In the genomic region with DNA sequence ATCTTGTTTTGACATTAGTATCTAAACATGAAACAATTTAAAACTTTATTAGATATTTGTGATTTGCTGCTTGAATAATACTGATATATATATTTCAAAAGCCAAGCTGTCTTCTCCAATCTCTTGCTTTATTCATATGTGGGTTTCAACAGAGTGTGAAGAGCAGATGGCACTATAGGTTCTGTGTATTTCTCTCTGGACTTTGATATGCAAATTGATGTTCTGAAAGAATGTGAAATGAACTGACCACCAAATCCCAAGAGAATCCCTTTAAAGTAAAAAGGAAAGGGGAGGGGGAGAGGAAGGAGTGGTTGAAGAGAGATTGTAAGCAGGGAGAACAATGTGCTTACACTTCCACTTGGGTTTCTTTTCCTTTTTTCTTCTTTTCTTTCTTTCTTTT, we compare ENCODE assay signal across 25 mouse cellular contexts.
DNase-seq lines count a peak whose midpoint lies in the region; ATAC-seq and TF ChIP-seq lines count a peak whose summit lies in the region.
"Had no signal": no experiment of that assay in that cellular context is flagged by ENCODE, and none has a peak within 500 bp of the region (broad histone marks: within the 10 kb centered on the region; RNA-seq: fewer than 3 reads in every experiment).

No protein-coding gene starts in this region.

- H3K27ac ChIP-seq in forebrain, embryonic 14.5 days (ENCODE audit: low read depth, low read length): no peak overlapping the region
- H3K27ac ChIP-seq in forebrain, embryonic 13.5 days: no peak overlapping the region
- no peak overlapping the region for H3K27ac ChIP-seq in midbrain, embryonic 11.5 days (ENCODE audit: low read depth, low read length)
- H3K27ac ChIP-seq in midbrain, postnatal 0 days (ENCODE audit: low read depth, low read length): no peak overlapping the region
- no peak overlapping the region for H3K27ac ChIP-seq in midbrain, embryonic 14.5 days (replicated peaks; ENCODE audit: low read depth, low read length)
- H3K27ac ChIP-seq in midbrain, embryonic 16.5 days (ENCODE audit: low read length): no peak overlapping the region
- H3K27ac ChIP-seq: forebrain, embryonic 15.5 days; heart, adult 2 months; heart, embryonic 10.5 days; heart, embryonic 13.5 days; hindbrain, embryonic 14.5 days had no signal

- H3K9me3 ChIP-seq in forebrain, embryonic 14.5 days (replicated peaks; ENCODE audit: control insufficient read depth, low read length): no peaks in the 10 kb centered on the region
- no peaks in the 10 kb centered on the region for H3K9me3 ChIP-seq in forebrain, embryonic 13.5 days (replicated peaks)
- no peaks in the 10 kb centered on the region for H3K9me3 ChIP-seq in midbrain, embryonic 11.5 days (ENCODE audit: control insufficient read depth, low read length)
- no peaks in the 10 kb centered on the region for H3K9me3 ChIP-seq in midbrain, postnatal 0 days (ENCODE audit: low read length)
- H3K9me3 ChIP-seq in midbrain, embryonic 14.5 days (ENCODE audit: control insufficient read depth, low read length): no peaks in the 10 kb centered on the region
- no peaks in the 10 kb centered on the region for H3K9me3 ChIP-seq in midbrain, embryonic 16.5 days (replicated peaks; ENCODE audit: control insufficient read depth, low read length, poor library complexity, severe bottlenecking)
- H3K9me3 ChIP-seq: forebrain, embryonic 15.5 days; heart, embryonic 10.5 days; heart, embryonic 13.5 days had no signal

- no peak overlapping the region for H3K4me3 ChIP-seq in forebrain, embryonic 14.5 days (ENCODE audit: low read depth, low read length)
- H3K4me3 ChIP-seq in forebrain, embryonic 13.5 days: no peak overlapping the region
- H3K4me3 ChIP-seq in midbrain, embryonic 11.5 days (ENCODE audit: low read depth, low read length): no peak overlapping the region
- no peak overlapping the region for H3K4me3 ChIP-seq in midbrain, postnatal 0 days (ENCODE audit: low read depth, low read length)
- no peak overlapping the region for H3K4me3 ChIP-seq in midbrain, embryonic 14.5 days (replicated peaks; ENCODE audit: low read depth, low read length)
- no peak overlapping the region for H3K4me3 ChIP-seq in midbrain, embryonic 16.5 days (ENCODE audit: low read depth, low read length)
- H3K4me3 ChIP-seq: forebrain, embryonic 15.5 days; heart, adult 2 months; heart, embryonic 10.5 days; heart, embryonic 13.5 days had no signal

- no peaks in the 10 kb centered on the region for H3K4me1 ChIP-seq in forebrain, embryonic 14.5 days (ENCODE audit: control insufficient read depth, insufficient read depth, low read length)
- no peaks in the 10 kb centered on the region for H3K4me1 ChIP-seq in forebrain, embryonic 13.5 days
- no peaks in the 10 kb centered on the region for H3K4me1 ChIP-seq in midbrain, embryonic 11.5 days (ENCODE audit: control insufficient read depth, insufficient read depth, low read length)
- 0 out of 2 replicates have a peak, but pooled peaks cover 3% of the 10 kb centered on the region for H3K4me1 ChIP-seq in midbrain, postnatal 0 days (ENCODE audit: insufficient read depth, low read length)
- H3K4me1 ChIP-seq in midbrain, embryonic 14.5 days (ENCODE audit: control insufficient read depth, insufficient read depth, low read length): 0 out of 2 replicates have a peak, but pooled peaks cover 3% of the 10 kb centered on the region
- no peaks in the 10 kb centered on the region for H3K4me1 ChIP-seq in midbrain, embryonic 16.5 days (ENCODE audit: control insufficient read depth, insufficient read depth, low read length)
- H3K4me1 ChIP-seq: forebrain, embryonic 15.5 days; heart, embryonic 10.5 days; heart, embryonic 13.5 days had no signal

- peak; percentile 37; the same call in 1 of the 2 replicates for ATAC-seq in forebrain, embryonic 14.5 days
- ATAC-seq in forebrain, embryonic 13.5 days: no peak
- peak; percentile 83 for ATAC-seq in midbrain, embryonic 11.5 days (ENCODE audit: low FRiP score)
- ATAC-seq in midbrain, postnatal 0 days (ENCODE audit: low FRiP score): no peak
- peak; percentile 41; the same call in 1 of the 2 replicates for ATAC-seq in midbrain, embryonic 14.5 days (ENCODE audit: low FRiP score, low TSS enrichment)
- ATAC-seq in midbrain, embryonic 16.5 days: no peak
- ATAC-seq: activated CD4-positive, CD25-positive, alpha-beta regulatory T cell, adult 4 months; forebrain, embryonic 15.5 days; intestine, postnatal 0 days had no signal

- H3K4me2 ChIP-seq in forebrain, embryonic 14.5 days (ENCODE audit: low read length): no peak overlapping the region
- no peak overlapping the region for H3K4me2 ChIP-seq in forebrain, embryonic 13.5 days
- H3K4me2 ChIP-seq in midbrain, embryonic 11.5 days: no peak overlapping the region
- H3K4me2 ChIP-seq in midbrain, postnatal 0 days (ENCODE audit: low read depth, low read length, poor library complexity, severe bottlenecking): no peak overlapping the region
- no peak overlapping the region for H3K4me2 ChIP-seq in midbrain, embryonic 14.5 days (ENCODE audit: low read length)
- H3K4me2 ChIP-seq in midbrain, embryonic 16.5 days (ENCODE audit: low read length): no peak overlapping the region
- H3K4me2 ChIP-seq: forebrain, embryonic 15.5 days; heart, embryonic 13.5 days; hindbrain, embryonic 14.5 days had no signal

- no peak for TF ChIP-seq CTCF in midbrain, postnatal 0 days (IDR thresholded peaks at IDR 0.05)

- no peaks in the 10 kb centered on the region for H3K27me3 ChIP-seq in forebrain, embryonic 14.5 days (replicated peaks; ENCODE audit: control insufficient read depth, insufficient read depth, low read length)
- H3K27me3 ChIP-seq in forebrain, embryonic 13.5 days: no peaks in the 10 kb centered on the region
- no peaks in the 10 kb centered on the region for H3K27me3 ChIP-seq in midbrain, embryonic 11.5 days (ENCODE audit: control insufficient read depth, insufficient read depth, low read length)
- no peaks in the 10 kb centered on the region for H3K27me3 ChIP-seq in midbrain, postnatal 0 days (ENCODE audit: insufficient read depth, low read length)
- no peaks in the 10 kb centered on the region for H3K27me3 ChIP-seq in midbrain, embryonic 14.5 days (ENCODE audit: control insufficient read depth, insufficient read depth, low read length)
- no peaks in the 10 kb centered on the region for H3K27me3 ChIP-seq in midbrain, embryonic 16.5 days (ENCODE audit: control insufficient read depth, insufficient read depth, low read depth, low read length)
- H3K27me3 ChIP-seq: forebrain, embryonic 15.5 days; heart, embryonic 13.5 days had no signal

- H3K36me3 ChIP-seq in forebrain, embryonic 14.5 days (ENCODE audit: control insufficient read depth, insufficient read depth, low read length): no peaks in the 10 kb centered on the region
- no peaks in the 10 kb centered on the region for H3K36me3 ChIP-seq in forebrain, embryonic 13.5 days (ENCODE audit: poor library complexity, severe bottlenecking)
- H3K36me3 ChIP-seq in midbrain, embryonic 11.5 days (ENCODE audit: control insufficient read depth, insufficient read depth, low read length): no peaks in the 10 kb centered on the region
- no peaks in the 10 kb centered on the region for H3K36me3 ChIP-seq in midbrain, postnatal 0 days (ENCODE audit: insufficient read depth, low read length)
- H3K36me3 ChIP-seq in midbrain, embryonic 14.5 days (ENCODE audit: control insufficient read depth, insufficient read depth, low read length): no peaks in the 10 kb centered on the region
- H3K36me3 ChIP-seq in midbrain, embryonic 16.5 days (ENCODE audit: control insufficient read depth, insufficient read depth, low read length): no peaks in the 10 kb centered on the region
- H3K36me3 ChIP-seq: forebrain, embryonic 15.5 days; heart, embryonic 10.5 days; heart, embryonic 13.5 days had no signal

- no peak overlapping the region for H3K9ac ChIP-seq in forebrain, embryonic 14.5 days (ENCODE audit: low read length)
- H3K9ac ChIP-seq in forebrain, embryonic 13.5 days: no peak overlapping the region
- no peak overlapping the region for H3K9ac ChIP-seq in midbrain, embryonic 11.5 days (ENCODE audit: low read length)
- H3K9ac ChIP-seq in midbrain, postnatal 0 days (replicated peaks; ENCODE audit: low read length, poor library complexity, severe bottlenecking): no peak overlapping the region
- H3K9ac ChIP-seq in midbrain, embryonic 14.5 days (replicated peaks; ENCODE audit: low read length): no peak overlapping the region
- H3K9ac ChIP-seq in midbrain, embryonic 16.5 days (ENCODE audit: low read depth, low read length): no peak overlapping the region
- H3K9ac ChIP-seq: forebrain, embryonic 15.5 days; heart, embryonic 13.5 days; hindbrain, embryonic 14.5 days had no signal

- peak; percentile 4 for DNase-seq in embryo, embryonic 11 days
- DNase-seq in embryo, embryonic 9.5 days (ENCODE audit: extremely low spot score): no peak
- DNase-seq in forebrain, embryonic 14.5 days (ENCODE audit: low spot score): peak; percentile 24
- DNase-seq in midbrain, embryonic 11.5 days (ENCODE audit: low spot score, missing footprints): no peak
- no peak for DNase-seq in midbrain, postnatal 0 days (ENCODE audit: low spot score)
- DNase-seq in midbrain, embryonic 14.5 days: peak; percentile 53
- DNase-seq: adrenal gland, adult 8-10 months; adrenal gland, postnatal 25 days; cerebellum, adult 11 months; cerebellum, adult 2 months; cerebellum, adult 9-11 months; cerebellum, postnatal 25 days; gastrocnemius, postnatal 10 days; gastrocnemius, postnatal 36 days; heart, adult 2 months; heart, postnatal 14 days; heart, postnatal 4 days had no signal

Comparison
In these comparisons a context has a peak if more than half of its experiments do, and no peak if none do; other contexts are left out.
1. DNase-seq: peak in embryo, embryonic 11 days (single experiment), forebrain, embryonic 14.5 days (single experiment) and midbrain, embryonic 14.5 days (single experiment); none in embryo, embryonic 9.5 days (single experiment), midbrain, embryonic 11.5 days (single experiment) and midbrain, postnatal 0 days (single experiment).
2. ATAC-seq: peak in forebrain, embryonic 14.5 days (single experiment), midbrain, embryonic 11.5 days (single experiment) and midbrain, embryonic 14.5 days (single experiment); none in forebrain, embryonic 13.5 days (single experiment), midbrain, postnatal 0 days (single experiment) and midbrain, embryonic 16.5 days (single experiment).